Mouse (Mus musculus): ENCODE measurements at regions not wholly inside any gene's neighbourhood (a gene's known extent, or its start where the extent isn't known, plus 50 kb on each side); places are given as distances from the start of the nearest gene placed in this dataset.

GRCm38 (mm10) chrX:12930242-12930641 lies 141.1 kb upstream of the Usp9x start:
- no peak overlapping the region for H3K9ac ChIP-seq (replicated peaks)
- H3K36me3 ChIP-seq: no peaks in the 10 kb centered on the region
- no peak for ATAC-seq (replicated peaks)
- 66% methylated on average over 2 of the region's 2 CpGs for WGBS
- H3K4me3 ChIP-seq: no peak overlapping the region
- H3K4me1 ChIP-seq: no peaks in the 10 kb centered on the region
- no peaks in the 10 kb centered on the region for H3K27me3 ChIP-seq
- H3K4me2 ChIP-seq (replicated peaks): no peak overlapping the region
- H3K27ac ChIP-seq (replicated peaks): no peak overlapping the region
- no peaks in the 10 kb centered on the region for H3K9me3 ChIP-seq

- no peak for ATAC-seq (replicated peaks)
- 72% methylated on average over 11 of the region's 11 CpGs for WGBS
- no peaks in the 10 kb centered on the region for H3K27me3 ChIP-seq
Measured at GRCm38 (mm10) chrX:12927797-12928589, 143.3 kb upstream of the Usp9x start.

GRCm38 (mm10) chrX:12924705-12925644 lies 146.3 kb upstream of the Usp9x start:
- no peaks in the 10 kb centered on the region for H3K36me3 ChIP-seq
- no peak overlapping the region for H3K4me3 ChIP-seq
- 60% methylated on average over 10 of the region's 10 CpGs for WGBS
- H3K4me1 ChIP-seq: no peaks in the 10 kb centered on the region
- no peaks in the 10 kb centered on the region for H3K27me3 ChIP-seq
- H3K9me3 ChIP-seq: no peaks in the 10 kb centered on the region
- H3K9ac ChIP-seq (replicated peaks): no peak overlapping the region
- H3K27ac ChIP-seq (replicated peaks): no peak overlapping the region
- no peak overlapping the region for H3K4me2 ChIP-seq (replicated peaks)
- no peak for ATAC-seq (replicated peaks)

More at GRCm38 (mm10) chrX:12927797-12928589, 143.3 kb upstream of the Usp9x start:
- no peaks in the 10 kb centered on the region for H3K9me3 ChIP-seq
- H3K36me3 ChIP-seq: no peaks in the 10 kb centered on the region
- no peak overlapping the region for H3K9ac ChIP-seq (replicated peaks)
- no peak overlapping the region for H3K27ac ChIP-seq (replicated peaks)
- H3K4me1 ChIP-seq: no peaks in the 10 kb centered on the region
- no peak overlapping the region for H3K4me2 ChIP-seq (replicated peaks)
- H3K4me3 ChIP-seq: no peak overlapping the region

GRCm38 (mm10) chrX:12919576-12919975 lies 151.7 kb upstream of the Usp9x start:
- WGBS: 19% methylated on average over 3 of the region's 3 CpGs
- ATAC-seq (replicated peaks): no peak
- H3K36me3 ChIP-seq: no peaks in the 10 kb centered on the region
- no peak overlapping the region for H3K4me3 ChIP-seq
- no peak overlapping the region for H3K9ac ChIP-seq (replicated peaks)
- H3K27me3 ChIP-seq: no peaks in the 10 kb centered on the region
- no peaks in the 10 kb centered on the region for H3K4me1 ChIP-seq
- no peak overlapping the region for H3K4me2 ChIP-seq (replicated peaks)
- no peaks in the 10 kb centered on the region for H3K9me3 ChIP-seq
- no peak overlapping the region for H3K27ac ChIP-seq (replicated peaks)

- Histone ChIP-seq H3K9ac (replicated peaks) (no peak overlapping the region), H3K9me3 (no peaks in the 10 kb centered on the region), H3K4me3 (peak overlapping the region; percentile 15; the same call in 1 of the 2 replicates), H3K27me3 (no peaks in the 10 kb centered on the region), H3K4me2 (replicated peaks) (peak overlapping the region; percentile 26), H3K36me3 (no peaks in the 10 kb centered on the region), H3K27ac (replicated peaks) (no peak overlapping the region), H3K4me1 (no peaks in the 10 kb centered on the region)
- 30% methylated on average over 13 of the region's 13 CpGs for WGBS
- 0 out of 2 replicates have a peak, but pooled peaks have one; percentile 29 for ATAC-seq (replicated peaks)
Measured at GRCm38 (mm10) chrX:12917105-12917504, 154.2 kb upstream of the Usp9x start.

- Histone ChIP-seq H3K4me1 (no peaks in the 10 kb centered on the region), H3K9me3 (no peaks in the 10 kb centered on the region), H3K36me3 (no peaks in the 10 kb centered on the region), H3K9ac (replicated peaks) (no peak overlapping the region), H3K4me3 (peak overlapping the region; percentile 15; the same call in 1 of the 2 replicates), H3K27ac (replicated peaks) (no peak overlapping the region), H3K27me3 (no peaks in the 10 kb centered on the region), H3K4me2 (replicated peaks) (peak overlapping the region; percentile 26)
- WGBS: 24% methylated on average over 10 of the region's 11 CpGs
- no peak for ATAC-seq (replicated peaks)
Measured at GRCm38 (mm10) chrX:12916684-12917083, 154.6 kb upstream of the Usp9x start.

- Histone ChIP-seq H3K4me3 (no peak overlapping the region), H3K9ac (replicated peaks) (no peak overlapping the region), H3K27me3 (no peaks in the 10 kb centered on the region), H3K9me3 (no peaks in the 10 kb centered on the region), H3K4me1 (no peaks in the 10 kb centered on the region), H3K36me3 (no peaks in the 10 kb centered on the region), H3K4me2 (replicated peaks) (no peak overlapping the region), H3K27ac (replicated peaks) (no peak overlapping the region)
- 69% methylated on average over 7 of the region's 7 CpGs for WGBS
- ATAC-seq (replicated peaks): no peak
Measured at GRCm38 (mm10) chrX:12900256-12900655, 138.4 kb upstream of the Med14 start.

- no peaks in the 10 kb centered on the region for H3K9me3 ChIP-seq
- H3K27me3 ChIP-seq: no peaks in the 10 kb centered on the region
- ATAC-seq (replicated peaks): no peak
- H3K4me3 ChIP-seq: no peak overlapping the region
- no peak overlapping the region for H3K27ac ChIP-seq (replicated peaks)
- H3K9ac ChIP-seq (replicated peaks): no peak overlapping the region
- peaks cover 10% of the 10 kb centered on the region; the same call in 1 of the 2 replicates for H3K4me1 ChIP-seq
- WGBS: 78% methylated on average over 7 of the region's 7 CpGs
- no peaks in the 10 kb centered on the region for H3K36me3 ChIP-seq
- no peak overlapping the region for H3K4me2 ChIP-seq (replicated peaks)
Measured at GRCm38 (mm10) chrX:12891468-12891867, 129.6 kb upstream of the Med14 start.

GRCm38 (mm10) chrX:12889482-12889808 lies 127.6 kb upstream of the Med14 start:
- no peaks in the 10 kb centered on the region for H3K9me3 ChIP-seq
- H3K4me3 ChIP-seq: no peak overlapping the region
- H3K4me2 ChIP-seq (replicated peaks): peak overlapping the region; percentile 30
- H3K9ac ChIP-seq (replicated peaks): no peak overlapping the region
- H3K27me3 ChIP-seq: no peaks in the 10 kb centered on the region
- peaks cover 10% of the 10 kb centered on the region; the same call in 1 of the 2 replicates for H3K4me1 ChIP-seq
- 43% methylated on average over 3 of the region's 3 CpGs for WGBS
- H3K36me3 ChIP-seq: no peaks in the 10 kb centered on the region
- ATAC-seq (replicated peaks): peak; percentile 49
- H3K27ac ChIP-seq (replicated peaks): peak overlapping the region; percentile 75

GRCm38 (mm10) chrX:12888708-12889481 lies 127.0 kb upstream of the Med14 start:
- Histone ChIP-seq H3K27ac (replicated peaks) (peak overlapping the region; percentile 76), H3K9me3 (no peaks in the 10 kb centered on the region), H3K4me3 (no peak overlapping the region), H3K4me1 (peaks cover 10% of the 10 kb centered on the region; the same call in 1 of the 2 replicates), H3K27me3 (no peaks in the 10 kb centered on the region), H3K36me3 (no peaks in the 10 kb centered on the region), H3K9ac (replicated peaks) (no peak overlapping the region), H3K4me2 (replicated peaks) (peak overlapping the region; percentile 30)
- ATAC-seq (replicated peaks): peak; percentile 75
- WGBS: 44% methylated on average over 3 of the region's 3 CpGs

- H3K4me2 ChIP-seq (replicated peaks): 0 out of 2 replicates have a peak overlapping the region, but pooled peaks have one; percentile 10
- 40% methylated on average over 11 of the region's 11 CpGs for WGBS
Measured at GRCm38 (mm10) chrX:12888010-12888707, 126.3 kb upstream of the Med14 start.

More at GRCm38 (mm10) chrX:12888010-12888707, 126.3 kb upstream of the Med14 start:
- Histone ChIP-seq H3K9ac (replicated peaks) (no peak overlapping the region), H3K27ac (replicated peaks) (peak overlapping the region; percentile 76), H3K4me3 (no peak overlapping the region), H3K36me3 (no peaks in the 10 kb centered on the region), H3K27me3 (no peaks in the 10 kb centered on the region), H3K4me1 (peaks cover 10% of the 10 kb centered on the region; the same call in 1 of the 2 replicates), H3K9me3 (no peaks in the 10 kb centered on the region)
- ATAC-seq (replicated peaks): peak; percentile 65
